Mouse (Mus musculus) granulocyte monocyte progenitor cell, adult 5-6 weeks (primary cell): Measurements from ENCODE around the gene Sox18. TPM values are rescaled to one million over a fixed set of nuclear protein-coding genes. Genes with fewer than 3 reads are reported as not detected.

Source experiments
- ATAC-seq: replicated peaks from 2 replicates; pipeline ENCODE4 v1.8.0; 2016; ENCODE audit warnings: mild to moderate bottlenecking, moderate TSS enrichment, inconsistent platforms; ENCODE audit not compliant: poor library complexity, severe bottlenecking
- total RNA-seq, 2 experiments: library from RNA; stranded (forward) in 1 of 2; stranded (reverse) in 1 of 2; fragments of 200-712, 200-1000 nt in 1 of 2; fragments of >200 nt in 1 of 2; fragmentation: Nextera tagmentation in 1 of 2; gene quantifications; 2 replicates each; pipeline ENCODE4 v1.2.3; 2014 to 2017

The Sox18 gene
- total RNA-seq, 2 experiments from 2014 or later: not detected

- no peak for ATAC-seq
Measured at GRCm38 (mm10) chr2:181683381-181683780, 11.9 kb upstream of the Sox18 start.

GRCm38 (mm10) chr2:181681978-181682377 is 10.5 kb upstream of the Sox18 start:
- ATAC-seq: no peak

GRCm38 (mm10) chr2:181680716-181681117 is 9.3 kb upstream of the Sox18 start:
- peak; percentile 23 for ATAC-seq

- peak; percentile 29 for ATAC-seq
Measured at GRCm38 (mm10) chr2:181679951-181680715, 8.7 kb upstream of the Sox18 start, which contains the start of gene Tcea2. TSS of gene Tcea2 (plus strand) at chr2:181680310.

GRCm38 (mm10) chr2:181678780-181679179 is 7.3 kb upstream of the Sox18 start:
- peak; percentile 70 for ATAC-seq

- no peak for ATAC-seq
Measured at GRCm38 (mm10) chr2:181677755-181678098, 6.3 kb upstream of the Sox18 start.

GRCm38 (mm10) chr2:181677096-181677754 is 5.8 kb upstream of the Sox18 start:
- no peak for ATAC-seq

GRCm38 (mm10) chr2:181676424-181676823 is 5.0 kb upstream of the Sox18 start:
- ATAC-seq: no peak

- peak; percentile 51 for ATAC-seq
Measured at GRCm38 (mm10) chr2:181675454-181675853, 4.0 kb upstream of the Sox18 start.

GRCm38 (mm10) chr2:181674934-181675333 is 3.5 kb upstream of the Sox18 start:
- ATAC-seq: no peak

GRCm38 (mm10) chr2:181673501-181673900 is 2.1 kb upstream of the Sox18 start:
- no peak for ATAC-seq

GRCm38 (mm10) chr2:181671984-181672383 is 544 bp upstream of the Sox18 start:
- ATAC-seq: no peak

- no peak for ATAC-seq
Measured at GRCm38 (mm10) chr2:181670913-181671311, 528 bp downstream of the Sox18 start.

- ATAC-seq: peak; percentile 73
Measured at GRCm38 (mm10) chr2:181670285-181670912, 1.0 kb downstream of the Sox18 start.

- ATAC-seq: no peak
Measured at GRCm38 (mm10) chr2:181663298-181663630, 8.2 kb downstream of the Sox18 start.

GRCm38 (mm10) chr2:181662620-181663297 is 8.7 kb downstream of the Sox18 start:
- ATAC-seq: no peak

GRCm38 (mm10) chr2:181659609-181660055 is 11.8 kb downstream of the Sox18 start:
- peak; percentile 82 for ATAC-seq

- ATAC-seq: peak; percentile 78
Measured at GRCm38 (mm10) chr2:181658930-181659555, 12.4 kb downstream of the Sox18 start.

GRCm38 (mm10) chr2:181658528-181658927 is 12.9 kb downstream of the Sox18 start:
- no peak for ATAC-seq

- no peak for ATAC-seq
Measured at GRCm38 (mm10) chr2:181657441-181657840, 14.0 kb downstream of the Sox18 start.
